Mouse (Mus musculus) gastrocnemius, postnatal 25 days (tissue): ENCODE measurements around the gene Flrt2. TPM values are rescaled to one million over a fixed set of nuclear protein-coding genes. Genes with fewer than 3 reads are reported as not detected.

Experiments
- DNase-seq: peaks from one replicate; pipeline ENCODE4 v3.0.0; 2022
- long read RNA-seq, 2 experiments: library from polyadenylated mRNA; stranded (forward); transcript quantifications; one replicate each; pipeline ENCODE4 v2.0.0; 2021
- total RNA-seq, 2 experiments: library from RNA; stranded (reverse); gene quantifications; 1 replicate in 1 of 2; 2 replicates in 1 of 2; pipeline ENCODE4 v1.2.3; 2021

Gene Flrt2
- 1 to 10 TPM; 5.1 to 7.3 TPM for total RNA-seq
- long read RNA-seq, experiment 1, partial matches to known transcripts: 0 of 1 reads
- long read RNA-seq, experiment 1, other reads (novel, unspliced or antisense): 1 of 1 reads
- long read RNA-seq, experiment 2, partial matches to known transcripts: 0 of 1 reads
- long read RNA-seq, experiment 2, other reads (novel, unspliced or antisense): 1 of 1 reads

DNA sequence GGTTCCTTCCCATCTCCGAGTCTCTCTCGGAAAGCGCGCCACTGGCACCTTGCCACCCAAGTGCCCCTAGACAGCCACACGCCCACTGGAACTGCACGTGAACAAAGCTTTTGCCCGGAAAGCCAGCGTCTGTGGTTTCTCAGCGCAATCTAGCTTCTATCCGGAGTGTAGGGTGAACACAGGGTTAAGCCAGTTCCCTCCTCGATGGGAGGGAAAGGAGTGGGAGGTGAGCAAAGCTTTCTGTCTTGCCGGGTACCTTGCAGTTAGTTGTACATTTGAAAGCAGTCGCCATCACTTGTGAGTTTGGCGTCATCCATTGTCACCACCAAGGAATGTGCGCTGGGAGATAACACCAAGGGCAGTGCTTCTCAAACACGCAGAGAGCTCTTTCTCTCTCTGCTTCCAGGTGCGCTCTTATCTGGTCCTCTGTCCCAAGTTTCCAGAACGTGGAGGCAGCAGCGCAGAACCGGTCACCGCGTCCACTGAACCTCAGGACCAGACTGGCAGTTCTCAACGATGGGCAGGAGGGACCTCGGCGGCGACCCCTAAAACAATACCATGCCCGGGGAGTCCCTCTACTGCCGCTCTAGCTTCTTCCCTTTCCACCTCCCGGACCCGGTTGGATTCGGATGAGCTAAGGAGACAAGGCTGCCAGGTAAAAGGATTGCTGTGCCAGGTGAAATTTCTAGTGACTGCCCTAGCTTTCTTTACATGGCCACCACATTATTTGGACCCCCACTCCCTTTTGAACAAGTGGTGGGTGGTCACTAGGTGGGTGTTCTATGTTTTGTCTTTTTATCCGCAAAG lies at the start of gene Flrt2:
Gene Flrt2 (plus strand): TSS at position 266 of the 807 bp plus-strand sequence.
- no peak for DNase-seq

DNA sequence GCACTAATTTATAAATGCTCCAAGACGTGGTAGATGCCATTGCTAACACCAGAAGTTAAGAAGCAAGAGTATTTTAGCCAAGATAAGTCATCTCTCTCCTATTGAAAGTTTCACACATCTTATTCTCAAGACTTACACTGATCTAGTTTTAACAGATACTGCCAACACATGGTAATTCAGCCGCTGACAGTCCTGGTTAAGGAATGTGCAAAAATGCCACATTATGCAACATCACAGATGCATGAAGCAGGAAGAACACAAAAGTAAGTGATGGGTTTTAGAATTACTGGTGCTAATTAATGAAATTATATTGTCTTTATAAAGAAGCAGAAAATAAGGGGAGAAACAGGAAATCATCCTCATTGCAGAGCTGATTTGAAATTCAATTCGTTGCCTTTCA lies 49.8 kb upstream of the Flrt2 start:
- no peak for DNase-seq

DNA sequence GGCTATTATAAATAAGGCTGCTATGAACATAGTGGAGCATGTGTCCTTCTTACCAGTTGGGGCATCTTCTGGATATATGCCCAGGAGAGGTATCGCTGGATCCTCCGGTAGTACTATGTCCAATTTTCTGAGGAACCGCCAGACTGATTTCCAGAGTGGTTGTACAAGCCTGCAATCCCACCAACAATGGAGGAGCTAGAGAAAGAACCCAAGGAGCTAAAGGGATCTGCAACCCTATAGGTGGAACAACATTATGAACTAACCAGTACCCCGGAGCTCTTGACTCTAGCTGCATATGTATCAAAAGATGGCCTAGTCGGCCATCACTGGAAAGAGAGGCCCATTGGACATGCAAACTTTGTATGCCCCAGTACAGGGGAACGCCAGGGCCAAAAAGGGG lies 44.8 kb upstream of the Flrt2 start:
- DNase-seq: peak; percentile 22

DNA sequence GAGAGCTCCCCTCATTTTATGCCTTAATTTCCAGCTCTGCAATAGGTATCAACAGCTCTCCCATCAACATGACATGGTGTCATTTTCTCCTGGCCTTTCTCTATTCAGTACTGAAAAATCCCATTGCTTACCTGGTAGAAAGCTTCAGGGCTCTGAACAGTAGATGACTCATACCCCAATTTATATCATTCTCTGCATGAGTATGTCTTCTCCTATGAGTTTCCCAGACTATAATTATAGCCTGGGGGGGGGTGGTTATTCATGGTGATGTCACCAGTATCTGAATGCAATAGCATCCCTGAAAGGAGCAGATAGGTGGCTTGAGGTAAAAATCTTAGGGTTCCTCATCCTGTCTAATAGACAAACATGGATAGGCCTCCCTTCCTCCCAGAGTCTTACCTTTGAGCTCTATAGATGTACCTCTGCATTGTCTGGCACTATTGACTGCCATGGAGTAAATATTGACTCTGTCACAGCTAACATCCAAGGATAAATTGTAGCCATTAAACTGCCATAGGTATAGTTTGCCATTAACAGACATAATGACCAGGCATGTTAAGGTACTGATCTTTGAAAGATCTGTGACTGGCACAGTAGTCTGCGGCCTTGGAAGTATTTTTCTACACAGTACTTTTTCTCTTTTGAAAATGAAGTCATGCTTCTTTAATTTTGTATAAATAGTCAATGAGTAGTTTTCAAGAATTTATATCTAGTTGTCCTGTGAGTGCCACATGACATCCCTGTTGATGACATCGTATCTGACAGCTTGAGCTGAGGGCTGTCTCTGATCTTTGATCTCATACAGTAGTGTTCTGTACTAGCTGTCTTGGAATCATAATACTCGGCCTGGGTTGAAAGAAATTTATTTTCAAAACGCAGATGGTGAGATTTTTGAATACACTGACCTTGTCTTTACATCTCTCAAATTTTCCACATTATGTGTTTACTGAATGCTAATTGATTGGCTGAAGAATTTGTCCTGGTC lies 39.6 kb upstream of the Flrt2 start:
- DNase-seq: no peak

DNA sequence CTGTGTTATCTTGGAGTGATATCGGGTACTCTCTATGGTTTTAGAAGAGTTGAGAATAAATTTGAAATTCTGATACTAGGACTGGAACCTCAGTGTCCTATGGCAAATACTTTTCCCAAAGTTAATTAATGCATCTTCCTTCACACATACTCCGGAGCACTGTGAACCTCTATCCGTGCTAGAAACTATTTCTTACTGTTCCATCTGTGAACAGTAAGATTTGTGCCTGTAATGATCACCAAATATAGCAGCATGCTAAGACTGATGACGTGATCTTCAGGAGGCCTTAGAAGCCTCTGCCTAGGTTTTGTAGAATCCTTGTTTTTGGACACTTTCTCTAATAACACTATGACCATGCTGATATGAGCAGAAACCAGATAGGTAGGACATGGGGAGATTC lies 35.4 kb upstream of the Flrt2 start:
- DNase-seq: no peak

DNA sequence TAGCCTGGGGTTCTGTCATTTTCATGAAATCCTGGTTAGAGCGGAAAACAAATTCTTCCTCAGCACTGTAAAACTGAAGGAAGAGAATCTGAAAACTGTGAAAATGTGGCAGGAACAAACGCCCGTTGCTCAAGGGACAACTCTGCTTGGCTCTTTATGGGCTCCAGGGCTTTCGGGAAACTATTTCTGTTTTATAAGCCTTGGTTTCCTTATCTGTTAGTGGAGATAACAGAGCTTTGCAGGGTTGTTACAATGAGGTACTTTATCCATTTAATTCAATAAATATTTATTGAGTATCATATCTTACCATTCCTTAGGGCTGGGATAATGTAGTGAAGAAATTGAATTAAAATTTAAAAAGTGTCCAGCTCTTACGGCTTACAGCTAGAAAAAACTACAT lies 24.7 kb upstream of the Flrt2 start:
- DNase-seq: no peak

DNA sequence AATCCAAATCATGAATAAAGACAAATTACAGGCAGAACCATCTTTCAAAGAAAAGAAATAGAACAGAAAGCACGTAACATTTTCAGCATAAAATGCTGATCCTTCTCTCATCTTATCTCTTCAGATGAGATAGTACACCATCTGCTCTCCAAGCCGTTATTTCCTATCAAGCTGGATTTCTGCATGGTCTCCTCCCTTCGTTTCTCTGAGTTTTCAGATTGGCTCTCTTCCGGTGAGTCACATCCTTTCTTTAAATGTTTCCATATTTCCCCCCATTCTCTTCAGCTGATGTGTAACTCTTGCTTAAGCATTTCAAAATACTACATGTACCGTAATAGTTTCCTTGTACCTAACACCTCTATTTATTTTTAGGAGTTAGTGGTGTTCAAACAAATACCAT lies 16.3 kb upstream of the Flrt2 start:
- DNase-seq: no peak

DNA sequence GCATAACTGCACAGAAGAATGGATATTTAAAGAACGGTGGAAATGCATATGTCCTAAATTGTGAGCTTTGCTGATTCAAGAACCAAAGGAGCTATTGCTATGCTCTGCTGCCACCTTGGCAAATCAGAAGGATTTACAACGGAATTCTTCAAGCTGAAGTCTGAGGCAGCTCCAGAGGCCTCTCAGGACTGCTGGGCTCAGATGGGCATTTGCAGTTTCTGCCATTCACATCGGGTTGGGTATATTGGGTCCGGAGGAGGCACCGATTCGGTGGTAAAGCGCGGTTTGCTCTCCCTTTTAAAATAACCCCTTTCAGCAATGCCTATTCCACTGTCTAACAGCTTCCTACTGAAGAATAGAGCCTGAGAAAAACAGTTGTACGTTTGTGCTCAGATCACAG lies 1.2 kb upstream of the Flrt2 start:
- no peak for DNase-seq

DNA sequence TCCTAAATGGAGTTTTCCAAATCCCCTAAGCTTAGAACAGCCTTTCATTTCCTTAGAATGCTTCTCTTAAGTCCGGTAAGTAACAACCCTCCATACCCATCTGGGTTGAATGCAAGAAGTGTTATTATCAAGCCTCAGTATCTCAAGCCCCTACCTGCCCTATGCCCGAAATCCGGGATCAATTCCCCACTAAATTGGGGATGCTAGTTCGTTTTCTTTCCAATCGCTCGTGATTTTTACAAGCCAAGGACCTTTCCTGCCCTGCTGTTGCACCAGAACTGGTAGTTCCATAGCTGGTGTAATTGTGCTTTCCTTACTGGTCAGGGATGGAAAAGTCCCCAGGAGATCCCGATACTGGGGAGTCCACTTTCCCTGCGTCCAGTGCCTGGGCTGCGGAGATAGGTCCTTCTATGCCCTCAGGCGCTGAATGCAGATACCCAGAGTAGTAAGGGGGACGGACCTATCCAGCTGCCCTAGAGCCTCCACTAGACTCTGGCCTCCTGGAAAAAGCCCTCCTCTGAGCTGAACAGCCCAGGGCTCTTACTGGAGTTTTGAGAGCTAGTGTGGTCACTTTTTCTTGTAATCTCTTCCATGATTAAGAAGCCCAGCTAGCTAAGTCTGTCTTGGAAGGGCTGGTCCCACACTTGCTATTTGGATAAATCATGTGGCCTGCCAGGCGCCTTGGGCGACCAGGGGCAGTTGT lies 1.1 kb downstream of the Flrt2 start:
- DNase-seq: no peak

DNA sequence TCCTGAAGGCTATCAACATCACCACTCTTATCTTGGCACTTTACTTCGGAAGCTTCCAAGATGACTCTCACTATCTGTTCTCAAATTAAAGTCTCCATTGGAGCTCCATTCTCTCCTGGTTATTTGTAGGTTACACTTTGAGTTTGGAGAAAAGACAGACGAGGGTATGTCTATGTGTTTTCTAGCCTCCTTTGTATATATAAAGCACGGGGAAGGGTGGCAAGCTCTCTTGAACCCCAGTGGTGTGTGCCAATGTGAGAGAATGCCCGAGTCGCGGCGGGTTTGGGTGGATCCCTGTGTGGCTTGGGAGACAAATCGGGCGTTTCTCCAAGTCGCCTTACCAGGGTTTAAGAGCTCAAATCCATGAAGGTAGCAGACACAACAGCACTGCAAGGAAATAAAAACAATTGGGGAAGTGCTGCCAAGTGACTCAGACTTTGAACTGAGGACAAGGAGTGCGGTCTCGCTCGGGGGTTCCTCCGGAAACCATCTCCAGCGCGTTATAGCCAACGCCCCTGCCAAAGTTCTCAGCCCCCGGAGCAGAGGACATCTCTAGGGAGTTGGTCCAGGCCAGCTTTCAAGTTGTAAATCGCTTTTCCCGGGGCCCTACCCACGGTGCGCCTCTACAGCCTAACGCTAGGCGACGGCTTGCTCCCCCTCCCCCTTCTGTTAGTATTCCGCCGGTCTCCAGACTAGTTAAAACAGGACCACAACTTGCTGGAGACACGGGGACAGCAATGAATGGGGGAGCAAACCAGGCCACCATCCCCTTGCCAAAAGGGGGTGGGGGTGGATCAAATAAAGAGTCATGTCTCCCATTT lies 1.8 kb downstream of the Flrt2 start:
- peak; percentile 59 for DNase-seq

DNA sequence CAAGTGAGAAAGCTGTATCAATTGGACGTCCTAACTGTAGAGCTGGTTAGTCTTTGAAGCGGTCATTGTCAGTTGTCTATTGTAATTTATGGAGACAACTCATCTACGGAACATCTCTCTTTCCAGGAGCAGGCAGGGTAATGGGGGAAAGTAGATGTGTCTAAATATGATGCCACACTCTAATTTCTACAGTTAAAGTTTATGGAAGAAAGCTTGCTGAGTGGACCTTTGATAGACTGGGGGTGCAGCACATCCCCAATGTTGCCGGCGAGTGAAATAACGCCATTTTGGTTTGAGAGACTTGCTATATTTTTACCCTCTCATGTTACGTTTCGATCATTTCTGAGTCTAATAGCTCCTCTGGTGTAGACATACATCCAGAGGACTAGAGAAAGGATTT lies 2.5 kb downstream of the Flrt2 start:
- no peak for DNase-seq

DNA sequence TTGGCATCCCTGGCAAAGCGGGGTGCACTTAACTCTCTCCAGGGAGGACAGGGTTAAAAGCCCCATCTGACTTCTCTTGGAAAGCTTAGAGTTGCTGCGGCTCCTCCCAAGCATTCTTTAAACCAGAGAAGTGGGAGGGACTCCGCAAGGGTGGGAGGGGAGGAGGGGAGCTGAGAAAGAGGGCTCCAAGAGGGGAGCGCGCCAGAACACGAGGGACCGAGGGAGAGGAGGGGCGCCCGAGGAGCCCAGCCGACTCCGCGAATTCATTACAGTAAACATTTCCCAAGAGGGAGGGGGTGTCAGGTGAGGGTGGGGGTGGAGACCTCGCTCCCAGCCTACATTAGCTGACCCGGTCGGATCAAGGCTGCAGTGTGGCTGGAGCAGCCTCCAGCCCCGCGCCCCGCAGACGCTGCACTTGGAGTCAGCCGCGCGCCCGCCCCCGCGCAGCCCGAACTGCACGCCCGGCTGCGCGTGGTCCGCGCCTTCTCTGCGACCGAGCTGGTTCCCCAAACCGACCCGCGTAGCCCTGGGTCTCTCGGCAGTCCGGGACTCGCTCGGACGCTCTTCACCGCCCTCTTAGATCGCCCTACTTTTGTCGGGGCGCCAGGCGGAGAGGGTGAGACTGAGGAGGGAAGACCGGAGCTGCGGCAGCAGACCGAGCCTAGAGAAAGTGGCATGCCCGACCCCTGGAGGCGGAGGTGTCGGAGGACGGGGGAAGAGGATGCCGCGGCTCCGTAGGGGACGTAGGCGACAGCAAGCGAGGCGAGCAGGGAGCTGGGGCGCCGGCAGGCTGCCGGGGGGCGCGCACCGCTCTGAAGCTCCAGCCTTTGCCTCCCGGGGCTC lies 3.2 kb downstream of the Flrt2 start:
- DNase-seq: peak; percentile 73

DNA sequence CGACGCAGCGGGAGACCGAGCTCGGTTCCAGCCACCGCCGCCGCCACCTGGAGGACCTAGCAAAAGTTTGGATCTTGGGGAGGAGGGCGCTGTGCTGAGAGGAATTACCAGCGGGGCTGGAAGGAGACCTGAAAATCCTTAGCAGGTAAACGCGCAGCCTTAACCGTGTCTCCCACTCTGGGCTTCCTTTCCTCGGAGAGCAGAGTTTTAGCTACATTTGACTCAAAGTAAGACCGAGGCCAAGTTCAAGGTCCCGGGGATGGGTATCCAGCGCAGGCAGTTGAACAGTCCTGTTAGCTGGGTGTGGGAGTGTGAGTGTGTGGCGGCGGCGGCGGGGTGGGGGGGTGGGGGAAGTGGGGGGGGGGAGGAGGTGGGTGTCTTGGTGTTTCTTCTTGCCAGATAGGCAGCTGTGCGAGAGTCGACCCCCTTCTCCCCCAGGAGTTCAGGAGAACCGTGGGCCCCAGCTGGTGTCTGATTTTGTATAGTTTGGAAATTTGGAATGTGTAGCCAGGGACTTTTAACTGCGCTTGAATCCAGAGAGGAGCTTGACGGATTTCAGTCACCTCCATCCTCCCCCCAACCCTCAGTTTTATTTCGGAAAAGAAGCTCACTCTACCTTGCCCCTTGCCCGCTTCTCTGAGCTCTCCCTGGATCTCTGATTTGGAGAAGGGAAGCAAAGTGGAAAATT lies 4.0 kb downstream of the Flrt2 start:
- no peak for DNase-seq

DNA sequence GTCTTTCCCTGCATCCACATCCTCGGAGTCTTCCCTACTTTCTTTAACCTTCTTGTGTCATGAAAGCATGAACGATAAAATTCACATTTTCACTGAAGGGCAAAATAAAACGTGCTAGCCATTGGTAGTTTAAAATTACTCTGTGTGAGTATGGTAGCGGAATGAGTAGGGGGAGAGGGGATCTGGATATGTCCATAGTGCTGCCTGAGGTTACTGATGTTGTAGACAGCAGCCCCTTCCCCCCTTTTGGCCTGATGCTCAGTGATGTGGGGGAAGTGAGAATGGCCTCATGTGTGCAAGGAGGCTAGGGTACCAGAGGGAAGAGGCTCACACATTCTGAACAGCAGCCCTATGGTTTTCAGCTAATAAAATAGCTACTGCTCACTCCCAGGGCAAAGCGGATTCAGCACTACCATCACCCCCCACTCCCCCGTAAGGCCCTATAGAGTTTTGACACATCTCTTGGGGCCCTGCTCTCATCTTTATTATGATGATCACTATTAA lies 4.5 kb downstream of the Flrt2 start:
- DNase-seq: no peak

DNA sequence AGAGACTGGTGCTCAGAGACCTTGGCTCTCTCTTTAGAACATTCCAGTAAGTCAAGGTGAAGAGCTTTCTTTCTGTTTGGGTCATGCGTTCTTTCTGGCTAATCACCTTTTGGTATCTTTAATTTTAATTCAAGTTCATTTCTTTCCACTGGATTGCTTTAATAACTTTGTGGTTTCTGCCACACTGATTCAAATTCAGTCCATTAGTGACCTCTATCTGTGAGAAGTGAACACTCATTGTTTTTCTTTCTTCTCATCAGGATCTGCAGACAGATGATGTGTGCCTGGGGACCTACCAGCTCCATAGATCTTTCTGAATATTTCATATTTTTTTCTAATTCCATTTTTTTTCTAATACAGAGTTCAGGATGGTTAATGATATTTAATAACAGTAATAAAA lies 6.5 kb downstream of the Flrt2 start:
- DNase-seq: no peak

DNA sequence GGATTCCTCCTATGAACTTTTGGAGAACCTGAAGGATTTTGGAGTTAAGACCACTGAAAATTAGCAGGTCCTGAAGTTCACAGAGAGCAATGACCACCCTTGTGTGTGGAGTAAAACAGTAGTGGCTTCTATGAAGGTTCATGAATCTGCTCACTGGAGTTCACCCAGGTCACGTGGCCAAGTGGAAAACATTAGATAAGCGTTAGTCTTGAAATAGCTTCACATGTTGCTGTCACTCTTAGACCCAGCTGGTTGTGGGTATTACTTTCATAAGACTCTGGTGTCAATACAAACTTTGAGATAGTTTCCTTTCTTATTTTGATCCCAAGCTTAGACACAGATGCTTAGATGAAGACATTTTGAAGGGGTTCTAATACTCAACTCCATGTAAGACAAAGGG lies 8.7 kb downstream of the Flrt2 start:
- peak; percentile 45 for DNase-seq

DNA sequence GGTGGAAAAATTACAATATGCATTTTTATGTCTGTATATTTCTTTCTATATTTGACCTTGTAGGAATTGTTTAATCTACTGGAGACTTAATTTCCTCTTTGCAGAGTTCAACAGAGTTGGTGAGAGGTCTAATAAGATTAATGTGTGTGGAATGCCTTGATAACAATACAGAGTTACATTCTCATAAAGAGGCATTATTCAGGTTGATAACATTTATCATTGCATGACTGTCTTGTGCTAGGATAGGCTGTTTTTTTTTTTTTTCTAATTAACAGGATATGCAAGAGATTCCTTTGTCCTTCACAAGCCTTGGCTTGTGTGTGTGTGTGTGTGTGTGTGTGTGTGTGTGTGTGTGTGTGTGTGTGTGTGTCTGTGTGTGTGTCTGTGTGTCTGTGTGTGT lies 9.6 kb downstream of the Flrt2 start:
- DNase-seq: no peak

DNA sequence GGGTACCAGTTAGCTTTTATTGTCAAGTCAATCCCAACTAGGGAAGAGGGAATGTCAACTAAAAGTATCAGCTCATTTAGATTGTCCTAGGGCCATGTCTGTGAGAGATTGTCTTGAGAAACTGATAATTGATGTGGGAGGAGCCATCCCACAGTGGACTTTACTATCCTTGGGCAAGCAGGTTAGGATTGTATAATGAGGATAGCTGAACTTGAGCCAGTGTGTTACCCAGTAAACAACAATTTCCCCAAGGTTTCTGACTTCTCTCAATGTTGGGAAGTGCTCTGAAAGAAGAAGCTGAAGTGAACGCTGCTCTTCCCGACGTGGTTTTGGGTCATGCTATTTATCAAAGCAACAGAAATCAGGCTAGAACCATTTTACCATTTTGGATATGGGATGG lies 13.0 kb downstream of the Flrt2 start:
- DNase-seq: no peak

DNA sequence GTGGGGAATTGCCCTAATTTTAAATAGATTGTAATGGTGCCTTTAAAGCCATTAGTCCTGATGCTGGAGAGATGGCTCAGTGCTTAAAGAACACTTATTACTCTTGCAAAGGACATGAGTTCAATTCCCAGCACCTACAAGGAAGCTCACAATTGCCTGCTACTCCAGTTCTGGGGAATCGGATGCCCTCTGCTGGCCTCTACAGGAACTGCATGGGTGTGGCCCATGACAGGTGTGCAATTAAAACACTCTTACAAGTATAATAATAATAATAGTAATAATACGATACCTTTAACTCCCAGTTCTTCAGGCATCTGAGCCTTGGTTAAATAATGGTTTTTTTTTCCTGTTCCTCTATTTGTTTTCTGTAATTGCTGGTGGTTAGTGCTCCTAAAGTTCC lies 31.2 kb downstream of the Flrt2 start:
- no peak for DNase-seq

DNA sequence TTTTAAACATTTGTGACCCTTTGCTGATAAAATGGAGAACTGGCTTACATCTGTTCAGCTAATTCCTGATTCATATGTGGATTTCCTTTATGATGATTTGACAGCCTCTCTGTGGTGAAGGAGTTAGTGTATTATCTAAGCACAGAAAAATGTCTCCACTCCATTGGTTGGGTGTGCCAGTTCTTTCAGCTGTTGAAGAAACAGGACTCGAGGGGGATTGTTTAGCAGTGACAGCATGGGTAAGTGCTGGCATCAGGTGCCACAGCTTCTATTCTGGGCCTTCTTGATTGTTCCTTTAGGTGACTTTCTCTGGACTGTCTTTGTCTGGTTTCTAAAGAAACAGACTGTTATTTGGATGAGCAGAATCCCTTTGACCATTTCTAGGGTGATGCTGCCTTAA lies 42.0 kb downstream of the Flrt2 start:
- DNase-seq: no peak
